In the genomic region with DNA sequence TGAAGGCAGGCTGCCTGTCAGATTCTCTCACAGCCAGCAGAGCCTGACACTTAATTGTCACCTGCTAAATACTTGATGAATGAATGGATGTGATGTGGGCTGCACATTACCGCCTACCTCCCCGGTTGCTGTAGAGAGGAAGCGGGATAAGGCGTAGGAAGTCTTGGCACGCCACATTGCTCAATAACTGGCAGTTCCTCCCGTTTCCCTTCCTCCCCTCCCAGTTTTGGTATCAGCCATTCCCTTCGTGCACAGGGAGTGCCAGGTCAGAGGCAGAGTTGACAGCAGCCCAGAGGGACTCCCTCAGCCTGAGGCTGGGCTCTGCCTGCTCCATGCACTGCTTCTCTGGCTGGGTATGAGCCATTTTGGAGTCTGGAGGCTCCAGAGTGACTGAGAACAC, we compare ENCODE assay signal across 8 mouse cellular contexts. TPM values are rescaled to one million over a fixed set of nuclear protein-coding genes. Genes with fewer than 3 reads are reported as not detected.
A peak's percentile ranks its signal among the peaks of the same experiment; 100 is the strongest.
DNase-seq lines count a peak whose midpoint lies in the region; ATAC-seq lines count a peak whose summit lies in the region.

No protein-coding gene starts in this region.

- H3K27me3 ChIP-seq in forebrain, embryonic 13.5 days = no peaks in the 10 kb centered on the region
- H3K27me3 ChIP-seq in forebrain, embryonic 11.5 days (ENCODE audit: control insufficient read depth, insufficient read depth, low read length) = no peaks in the 10 kb centered on the region
- H3K27me3 ChIP-seq in heart, embryonic 14.5 days (ENCODE audit: control insufficient read depth, insufficient read depth, low read length) = no peaks in the 10 kb centered on the region

- no peak overlapping the region for H3K4me2 ChIP-seq in forebrain, embryonic 13.5 days
- no peak overlapping the region for H3K4me2 ChIP-seq in forebrain, embryonic 11.5 days (ENCODE audit: low read depth, low read length, severe bottlenecking)
- H3K4me2 ChIP-seq in heart, embryonic 14.5 days (ENCODE audit: low read length) = no peak overlapping the region

- 65% methylated on average over 7 of the region's 7 CpGs for WGBS in forebrain, embryonic 13.5 days
- 79% methylated on average over 7 of the region's 7 CpGs for WGBS in forebrain, embryonic 11.5 days
- 39% methylated on average over 7 of the region's 7 CpGs for WGBS in heart, embryonic 14.5 days

- peak; percentile 68 for ATAC-seq in forebrain, embryonic 13.5 days
- ATAC-seq in forebrain, embryonic 11.5 days (replicated peaks; ENCODE audit: low FRiP score) = no peak
- no peak for ATAC-seq in heart, embryonic 14.5 days (ENCODE audit: insufficient number of reproducible peaks, insufficient read depth, low FRiP score, low read depth)

- no peak overlapping the region for H3K9ac ChIP-seq in forebrain, embryonic 13.5 days
- no peak overlapping the region for H3K9ac ChIP-seq in forebrain, embryonic 11.5 days (ENCODE audit: low read length)
- peak overlapping the region; percentile 30; the same call in 1 of the 2 replicates for H3K9ac ChIP-seq in heart, embryonic 14.5 days (ENCODE audit: low read length)

- no peaks in the 10 kb centered on the region for H3K36me3 ChIP-seq in forebrain, embryonic 13.5 days (ENCODE audit: poor library complexity, severe bottlenecking)
- H3K36me3 ChIP-seq in forebrain, embryonic 11.5 days (ENCODE audit: control insufficient read depth, insufficient read depth, low read length) = no peaks in the 10 kb centered on the region
- H3K36me3 ChIP-seq in heart, embryonic 14.5 days (ENCODE audit: control insufficient read depth, insufficient read depth, low read length) = no peaks in the 10 kb centered on the region

- no peak for DNase-seq in forebrain, embryonic 11.5 days (ENCODE audit: low spot score)
- DNase-seq in adipocyte (ENCODE audit: low spot score) = peak; percentile 15
- DNase-seq in left cerebral cortex, postnatal 25 days (ENCODE audit: low spot score in 2 of 2) = peak; percentile 62 to 83
- peak; percentile 84 for DNase-seq in telencephalon, adult 2 months (ENCODE audit: low read depth, low spot score)
- no peak for DNase-seq in spleen, postnatal 14 days (ENCODE audit: low spot score in 2 of 2)
- no peak for DNase-seq in cerebellum, adult 8-10 months

- intact Hi-C loops in left cerebral cortex, postnatal 25 days (cut with DNase I) = no loop called here

- no peaks in the 10 kb centered on the region for H3K9me3 ChIP-seq in forebrain, embryonic 13.5 days (replicated peaks)
- no peaks in the 10 kb centered on the region for H3K9me3 ChIP-seq in forebrain, embryonic 11.5 days (ENCODE audit: control insufficient read depth, low read length)
- H3K9me3 ChIP-seq in heart, embryonic 14.5 days (ENCODE audit: control insufficient read depth, low read length) = no peaks in the 10 kb centered on the region

- no peak overlapping the region for H3K4me3 ChIP-seq in forebrain, embryonic 13.5 days
- H3K4me3 ChIP-seq in forebrain, embryonic 11.5 days (ENCODE audit: low read depth, low read length) = no peak overlapping the region
- no peak overlapping the region for H3K4me3 ChIP-seq in heart, embryonic 14.5 days (ENCODE audit: control insufficient read depth in 1 of 2, insufficient read depth in 1 of 2, low read depth in 1 of 2, low read length in 2 of 2)

- peak overlapping the region; percentile 48 for H3K27ac ChIP-seq in forebrain, embryonic 13.5 days
- H3K27ac ChIP-seq in forebrain, embryonic 11.5 days (ENCODE audit: low read depth, low read length) = no peak overlapping the region
- 0 out of 4 replicates have a peak overlapping the region, but pooled peaks of 1 of the 2 experiments have one; percentile 38 for H3K27ac ChIP-seq in heart, embryonic 14.5 days (replicated peaks in 1 of 2; ENCODE audit: control insufficient read depth in 1 of 2, insufficient read depth in 1 of 2, low read depth in 2 of 2, low read length in 2 of 2)

- H3K4me1 ChIP-seq in forebrain, embryonic 13.5 days = no peaks in the 10 kb centered on the region; the same call in 1 of the 2 replicates
- no peaks in the 10 kb centered on the region for H3K4me1 ChIP-seq in forebrain, embryonic 11.5 days (replicated peaks; ENCODE audit: control insufficient read depth, insufficient read depth, low read length)
- H3K4me1 ChIP-seq in heart, embryonic 14.5 days (ENCODE audit: control insufficient read depth in 2 of 2, insufficient read depth in 2 of 2, low read length in 2 of 2) = peaks cover 34 to 52% of the 10 kb centered on the region in 2 experiments

RNA-seq across cellular contexts. Expression of a gene that starts 53.1 kb away (rescaled TPM):
- 0.21 and 0.31 TPM in 2 replicates for polyA plus RNA-seq in forebrain, embryonic 13.5 days (2015; fragmentation: Nextera tagmentation; extraction: Ambion mirVana)
- 0.43 and 1.2 TPM in 2 replicates for polyA plus RNA-seq in forebrain, embryonic 11.5 days (2014; fragmentation: Nextera tagmentation; extraction: Ambion mirVana)
- polyA plus RNA-seq in heart, embryonic 14.5 days (2014; fragmentation: Nextera tagmentation; extraction: Ambion mirVana) = 0.81 and 0.85 TPM in 2 replicates
- total RNA-seq in left cerebral cortex, postnatal 25 days (2021) = 1 to 10 TPM; 2.3 to 2.6 TPM

Comparison
In these comparisons a context has a peak if more than half of its experiments do, and no peak if none do; other contexts are left out.
1. DNase-seq: peak in adipocyte (single experiment), left cerebral cortex, postnatal 25 days (2 of 2) and telencephalon, adult 2 months (single experiment); none in forebrain, embryonic 11.5 days (single experiment), spleen, postnatal 14 days (0 of 2) and cerebellum, adult 8-10 months (single experiment).